Mouse (Mus musculus) liver, postnatal 0 days (tissue): ENCODE measurements around the gene Abhd11.

Experiments
- CTCF ChIP-seq: sonication (generic); IDR thresholded peaks from 2 replicates; pipeline ENCODE4 v1.5.1; 2016; ENCODE audit warnings: antibody characterized with exemption, low read depth
- EP300 ChIP-seq: IDR thresholded peaks from 2 replicates; pipeline ENCODE4 v1.6.1; 2016; ENCODE audit warnings: antibody characterized with exemption, low read depth, mild to moderate bottlenecking

- TF ChIP-seq CTCF: no peak
- no peak for TF ChIP-seq EP300
Measured at GRCm38 (mm10) chr5:135010320-135010709, 1.4 kb downstream of the Abhd11 start.
